Mouse (Mus musculus): ENCODE measurements around the gene Paxx. TPM values are rescaled to one million over a fixed set of nuclear protein-coding genes. Genes with fewer than 3 reads are reported as not detected.

Gene Paxx
- polyA plus RNA-seq, 1 experiment from 2014 or later, result 9.1 TPM

- Histone ChIP-seq H3K9me3 (replicated peaks) (no peaks in the 10 kb centered on the region), H3K27me3 (replicated peaks) (0 out of 2 replicates have a peak, but pooled peaks cover 3% of the 10 kb centered on the region), H3K4me2 (no peak overlapping the region), H3K27ac (no peak overlapping the region), H3K4me1 (no peaks in the 10 kb centered on the region), H3K36me3 (no peaks in the 10 kb centered on the region), H3K4me3 (no peak overlapping the region), H3K9ac (no peak overlapping the region)
- ATAC-seq, result no peak
- 54% methylated on average over 10 of the region's 10 CpGs for WGBS (ENCODE audit: insufficient replicate concordance)
These were observed 18.8 kb upstream of the Paxx start for GRCm38 (mm10) chr2:25479551-25480311.

DNA sequence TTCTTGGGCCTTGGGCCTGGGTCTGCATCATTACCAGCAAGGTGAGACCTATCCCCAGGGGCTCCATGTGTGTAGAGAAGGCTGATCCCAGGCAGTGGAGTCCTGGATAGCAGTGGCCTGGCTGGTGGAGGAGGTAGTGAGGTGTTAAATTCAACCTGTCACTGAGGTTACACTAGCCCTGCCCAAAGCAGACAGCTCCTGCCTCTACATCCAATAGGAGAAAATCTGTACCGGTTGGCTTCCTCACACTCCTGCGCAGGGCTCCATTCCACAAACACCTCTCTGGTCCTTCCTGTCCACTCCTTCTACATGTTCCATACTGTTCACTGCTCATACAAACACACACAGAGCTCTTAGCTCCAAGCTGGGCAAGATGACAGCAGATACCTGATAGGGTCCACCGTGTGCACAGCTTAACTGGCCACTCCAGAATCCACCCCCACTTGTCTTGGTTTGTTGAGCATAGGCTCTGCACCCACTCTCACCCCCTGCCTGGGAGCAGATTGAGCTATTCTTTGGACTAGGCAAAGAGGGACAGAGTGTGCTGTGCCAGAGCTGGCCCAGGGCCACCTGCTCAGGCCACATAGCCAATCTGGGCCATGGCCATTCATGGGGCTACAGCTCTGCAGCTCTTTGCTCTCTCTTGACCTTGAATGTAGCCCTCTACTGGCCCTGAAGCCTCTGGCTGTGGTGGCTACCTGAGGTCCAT, 17.2 kb upstream of the Paxx start:
- WGBS (ENCODE audit: insufficient replicate concordance), result 79% methylated on average over 3 of the region's 3 CpGs
- Histone ChIP-seq H3K9ac (no peak overlapping the region), H3K36me3 (no peaks in the 10 kb centered on the region), H3K27ac (no peak overlapping the region), H3K4me1 (no peaks in the 10 kb centered on the region), H3K27me3 (replicated peaks) (0 out of 2 replicates have a peak, but pooled peaks cover 3% of the 10 kb centered on the region), H3K4me3 (no peak overlapping the region), H3K9me3 (replicated peaks) (no peaks in the 10 kb centered on the region), H3K4me2 (no peak overlapping the region)
- ATAC-seq, result no peak

DNA sequence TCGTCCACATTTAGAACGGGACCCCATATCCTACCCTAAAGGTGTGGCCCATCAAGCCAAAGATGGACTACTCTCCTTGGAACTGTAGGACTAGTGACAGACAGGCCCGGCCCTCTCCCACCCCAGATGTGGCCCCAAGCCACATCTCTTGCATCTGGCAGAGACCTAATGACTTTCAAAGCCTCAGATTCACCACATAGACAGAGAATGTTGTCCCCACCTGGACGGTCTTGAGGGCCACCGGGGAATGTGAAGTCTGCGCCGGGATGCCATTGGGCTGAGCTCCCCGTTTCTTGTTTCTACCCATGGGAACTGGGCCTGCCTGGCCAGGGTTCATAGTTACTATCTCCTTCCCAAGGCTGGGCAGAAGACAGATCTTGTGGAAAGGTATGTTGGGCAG, 16.6 kb upstream of the Paxx start:
- no peak overlapping the region for H3K4me2 ChIP-seq
- no peak overlapping the region for H3K4me3 ChIP-seq
- H3K27me3 ChIP-seq (replicated peaks), result 0 out of 2 replicates have a peak, but pooled peaks cover 3% of the 10 kb centered on the region
- no peaks in the 10 kb centered on the region for H3K36me3 ChIP-seq
- no peaks in the 10 kb centered on the region for H3K4me1 ChIP-seq
- 68% methylated on average over 8 of the region's 8 CpGs for WGBS (ENCODE audit: insufficient replicate concordance)
- no peak overlapping the region for H3K27ac ChIP-seq
- no peaks in the 10 kb centered on the region for H3K9me3 ChIP-seq (replicated peaks)
- no peak overlapping the region for H3K9ac ChIP-seq
- ATAC-seq, result no peak

- Histone ChIP-seq H3K27ac (no peak overlapping the region), H3K9ac (no peak overlapping the region), H3K36me3 (no peaks in the 10 kb centered on the region), H3K4me1 (no peaks in the 10 kb centered on the region), H3K4me3 (no peak overlapping the region), H3K9me3 (replicated peaks) (no peaks in the 10 kb centered on the region), H3K4me2 (no peak overlapping the region), H3K27me3 (replicated peaks) (0 out of 2 replicates have a peak, but pooled peaks cover 14% of the 10 kb centered on the region)
- ATAC-seq, result no peak
- WGBS (ENCODE audit: insufficient replicate concordance), result 55% methylated on average over 2 of the region's 2 CpGs
These were observed 11.7 kb upstream of the Paxx start for GRCm38 (mm10) chr2:25472550-25472949.

GRCm38 (mm10) chr2:25469969-25470368, 9.1 kb upstream of the Paxx start, which contains the start of gene Ptgds:
Gene Ptgds, minus strand, starts transcription at chr2:25470046.
- H3K9me3 ChIP-seq (replicated peaks), result no peaks in the 10 kb centered on the region
- no peak for ATAC-seq
- H3K36me3 ChIP-seq, result no peaks in the 10 kb centered on the region
- H3K4me2 ChIP-seq, result no peak within 1 kb of the TSS
- no peak within 1 kb of the TSS for H3K9ac ChIP-seq
- H3K4me3 ChIP-seq, result no peak within 1 kb of the TSS
- 0 out of 2 replicates have a peak, but pooled peaks cover 14% of the 10 kb centered on the region for H3K27me3 ChIP-seq (replicated peaks)
- no peak within 1 kb of the TSS for H3K27ac ChIP-seq
- peaks cover 10% of the 10 kb centered on the region for H3K4me1 ChIP-seq
- 50% methylated on average over 6 of the region's 6 CpGs for WGBS (ENCODE audit: insufficient replicate concordance)

DNA sequence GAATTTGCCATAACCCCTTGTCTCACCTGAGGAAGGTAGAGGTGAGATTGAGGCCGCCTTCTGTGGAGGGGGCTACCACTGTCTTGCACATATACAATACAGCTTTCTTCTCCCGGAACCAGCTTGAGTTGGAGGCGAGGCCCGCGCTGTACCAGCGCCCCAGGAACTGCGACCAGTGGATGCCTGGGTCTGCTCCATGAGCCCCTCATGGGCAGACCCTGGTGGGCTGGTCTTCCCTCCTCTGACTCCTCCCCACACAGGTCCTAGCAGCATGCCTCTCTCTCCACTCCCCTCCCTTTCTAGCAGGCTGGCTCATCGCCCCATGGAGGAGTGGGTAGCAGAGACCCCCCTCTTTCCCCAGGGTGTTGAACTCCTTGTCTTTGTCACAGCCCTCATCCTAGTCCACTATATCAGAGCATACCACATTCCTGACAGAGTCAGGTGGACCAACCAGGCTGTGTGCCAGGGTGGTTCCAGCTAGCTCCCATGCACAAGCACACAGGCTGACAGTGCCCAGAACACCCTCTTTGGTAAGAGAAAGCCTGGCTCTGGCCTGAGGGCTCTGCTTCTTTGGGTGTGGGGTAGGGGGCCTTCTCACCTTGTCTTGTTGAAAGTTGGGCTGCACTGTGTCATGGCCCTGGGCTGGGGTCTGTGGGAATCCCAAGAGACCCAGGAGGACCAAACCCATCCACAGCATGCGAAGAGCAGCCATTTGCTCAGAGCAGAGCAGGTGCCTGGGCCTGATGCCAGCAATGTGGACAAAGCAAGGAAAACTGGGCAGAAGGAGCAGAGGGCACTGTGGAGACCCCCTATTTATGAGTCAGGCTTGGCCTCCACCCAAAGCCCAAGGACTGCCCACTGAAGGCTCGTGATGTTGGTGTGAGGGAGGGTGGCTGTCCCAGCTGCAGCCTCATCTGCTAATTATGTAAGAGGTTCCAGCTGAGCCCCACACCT, 8.3 kb upstream of the Paxx start:
- ATAC-seq, result no peak
- H3K4me2 ChIP-seq, result no peak overlapping the region

DNA sequence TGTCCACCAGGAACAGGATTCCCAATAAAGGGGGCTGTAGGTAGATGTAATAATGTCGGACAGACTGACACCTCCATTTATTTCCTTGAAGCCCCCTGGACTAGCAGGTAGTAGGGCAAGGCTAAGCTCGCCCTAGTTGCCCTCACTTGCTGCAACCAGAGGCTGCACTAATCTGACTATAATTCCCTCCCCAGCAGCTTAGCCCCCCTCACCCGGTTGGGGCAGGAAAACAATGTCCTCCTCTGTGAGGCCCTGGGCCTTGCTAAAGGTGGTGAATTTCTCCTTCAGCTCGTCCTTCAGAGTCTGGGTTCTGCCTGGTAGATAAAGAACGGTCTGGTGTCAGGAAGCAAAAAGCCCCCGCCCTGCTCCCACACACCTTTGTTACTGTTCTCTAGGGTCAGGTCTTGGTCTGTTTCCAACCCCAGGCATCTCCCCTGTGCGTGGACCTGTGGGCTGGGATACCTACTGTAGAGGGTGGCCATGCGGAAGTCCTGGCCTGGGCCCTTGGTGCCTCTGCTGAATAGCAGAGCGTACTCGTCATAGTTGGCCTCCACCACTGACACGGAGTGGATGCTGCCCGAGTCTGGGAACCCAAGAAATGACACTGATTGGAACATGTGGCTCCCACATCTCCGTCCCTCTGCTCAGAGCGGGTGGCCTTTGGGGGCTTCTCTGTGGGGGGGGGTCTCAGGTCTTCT, 6.9 kb upstream of the Paxx start:
- Histone ChIP-seq H3K9me3 (replicated peaks) (no peaks in the 10 kb centered on the region), H3K9ac (no peak overlapping the region), H3K4me2 (no peak overlapping the region), H3K27ac (no peak overlapping the region), H3K4me3 (no peak overlapping the region), H3K27me3 (replicated peaks) (0 out of 2 replicates have a peak, but pooled peaks cover 14% of the 10 kb centered on the region), H3K4me1 (peaks cover 10% of the 10 kb centered on the region), H3K36me3 (no peaks in the 10 kb centered on the region)
- 59% methylated on average over 14 of the region's 14 CpGs for WGBS (ENCODE audit: insufficient replicate concordance)
- no peak for ATAC-seq

More for the DNA sequence above, 8.3 kb upstream of the Paxx start:
- H3K36me3 ChIP-seq, result no peaks in the 10 kb centered on the region
- H3K4me3 ChIP-seq, result no peak overlapping the region
- H3K27ac ChIP-seq, result no peak overlapping the region
- H3K4me1 ChIP-seq, result peaks cover 10% of the 10 kb centered on the region
- H3K27me3 ChIP-seq (replicated peaks), result 0 out of 2 replicates have a peak, but pooled peaks cover 14% of the 10 kb centered on the region
- 70% methylated on average over 10 of the region's 10 CpGs for WGBS (ENCODE audit: insufficient replicate concordance)
- no peak overlapping the region for H3K9ac ChIP-seq
- H3K9me3 ChIP-seq (replicated peaks), result no peaks in the 10 kb centered on the region

DNA sequence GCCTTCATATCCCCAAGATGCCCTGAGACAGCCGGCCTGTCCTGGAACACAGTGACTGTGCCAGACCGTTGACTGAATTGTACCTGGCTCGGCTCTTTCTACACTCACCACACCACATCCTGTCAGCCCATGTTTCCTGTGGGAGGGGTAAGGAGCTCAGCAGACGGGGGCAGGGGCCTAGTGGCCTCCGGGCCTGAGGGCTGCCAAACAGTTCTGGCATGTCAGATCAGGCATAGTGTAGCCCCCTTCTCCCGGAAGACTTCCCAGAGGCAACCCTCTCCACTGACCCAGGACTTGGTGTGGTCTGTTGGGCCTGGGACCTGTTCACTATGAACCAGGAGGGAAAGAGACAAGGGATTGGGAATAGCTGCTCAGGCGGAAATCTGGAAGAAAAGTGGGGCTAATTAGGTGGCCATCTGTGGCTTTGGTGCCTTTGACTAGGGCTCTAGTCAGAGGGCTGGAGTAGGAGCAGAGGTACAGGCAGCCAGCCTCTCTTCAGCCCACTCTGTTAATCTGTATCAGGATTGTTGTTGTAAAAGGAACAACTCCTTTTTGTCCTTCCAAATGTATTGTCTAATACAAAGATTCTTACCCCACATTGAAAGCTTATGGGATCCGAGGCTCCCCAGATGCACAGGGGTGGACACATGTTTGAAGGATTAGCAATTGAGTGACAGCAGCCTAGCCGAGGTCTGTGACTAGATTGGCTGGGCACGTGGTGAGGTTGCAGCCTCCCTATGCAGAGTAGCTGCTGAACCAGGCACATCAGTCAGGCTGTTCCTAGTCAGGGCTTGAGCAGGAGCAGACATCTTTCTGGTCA, 5.1 kb upstream of the Paxx start:
- peak overlapping the region; percentile 12; the same call in 1 of the 2 replicates for H3K27ac ChIP-seq
- ATAC-seq, result no peak
- H3K27me3 ChIP-seq (replicated peaks), result 0 out of 2 replicates have a peak, but pooled peaks cover 14% of the 10 kb centered on the region
- no peak overlapping the region for H3K9ac ChIP-seq
- H3K4me1 ChIP-seq, result peaks cover 16% of the 10 kb centered on the region
- H3K9me3 ChIP-seq (replicated peaks), result no peaks in the 10 kb centered on the region
- no peak overlapping the region for H3K4me2 ChIP-seq
- WGBS (ENCODE audit: insufficient replicate concordance), result 21% methylated on average over 10 of the region's 10 CpGs
- no peaks in the 10 kb centered on the region for H3K36me3 ChIP-seq
- no peak overlapping the region for H3K4me3 ChIP-seq

- 50% methylated on average over 2 of the region's 2 CpGs for WGBS (ENCODE audit: insufficient replicate concordance)
- Histone ChIP-seq H3K36me3 (no peaks in the 10 kb centered on the region), H3K4me1 (peaks cover 20% of the 10 kb centered on the region), H3K4me2 (no peak overlapping the region), H3K4me3 (no peak overlapping the region), H3K9me3 (replicated peaks) (no peaks in the 10 kb centered on the region), H3K27ac (peak overlapping the region; percentile 21; the same call in 1 of the 2 replicates), H3K9ac (no peak overlapping the region), H3K27me3 (replicated peaks) (0 out of 2 replicates have a peak, but pooled peaks cover 14% of the 10 kb centered on the region)
- ATAC-seq, result no peak
These were observed 4.4 kb upstream of the Paxx start for GRCm38 (mm10) chr2:25465256-25465655.

GRCm38 (mm10) chr2:25463630-25464029, 2.7 kb upstream of the Paxx start:
- peaks cover 35% of the 10 kb centered on the region for H3K4me1 ChIP-seq
- 81% methylated on average over 3 of the region's 3 CpGs for whole genome bisulfite sequencing (ENCODE audit: insufficient replicate concordance)
- no peak overlapping the region for H3K27ac ChIP-seq
- 0 out of 2 replicates have a peak, but pooled peaks cover 3% of the 10 kb centered on the region for H3K27me3 ChIP-seq (replicated peaks)
- no peak overlapping the region for H3K4me2 ChIP-seq
- H3K9me3 ChIP-seq (replicated peaks), result no peaks in the 10 kb centered on the region
- no peak overlapping the region for H3K4me3 ChIP-seq
- H3K9ac ChIP-seq, result no peak overlapping the region
- H3K36me3 ChIP-seq, result peaks cover under 1% of the 10 kb centered on the region; the same call in 1 of the 2 replicates
- no peak for ATAC-seq

All from liver, embryonic 12.5 days (tissue).